11 mouse cellular contexts compared by ENCODE assay signal in genomic region chr11:100312096-100312679, GRCm38 (mm10). TPM values are rescaled to one million over a fixed set of nuclear protein-coding genes. Genes with fewer than 3 reads are reported as not detected.
DNase-seq lines count a peak whose midpoint lies in the region; ATAC-seq and TF ChIP-seq lines count a peak whose summit lies in the region.
"Had no signal": no experiment of that assay in that cellular context is flagged by ENCODE, and none has a peak within 500 bp of the region (broad histone marks: within the 10 kb centered on the region; RNA-seq: fewer than 3 reads in every experiment).

No protein-coding gene starts in this region.

- no peak overlapping the region for H3K4me3 ChIP-seq in heart, embryonic 12.5 days
- H3K4me3 ChIP-seq in hindbrain, postnatal 0 days (ENCODE audit: low read length) = no peak overlapping the region
- H3K4me3 ChIP-seq: stomach, embryonic 15.5 days had no signal

- DNase-seq in layer of hippocampus, adult 11-12 months (ENCODE audit: low spot score) = peak; percentile 59
- no peak for DNase-seq in layer of hippocampus, postnatal 10 days (ENCODE audit: low spot score in 2 of 2)
- DNase-seq in hindbrain, postnatal 0 days (ENCODE audit: low spot score) = peak; percentile 55
- DNase-seq in lung, postnatal 36 days = peak; percentile 81
- no peak for DNase-seq in retina, postnatal 1 day
- no peak for DNase-seq in ovary, postnatal 10 days (ENCODE audit: low spot score)

- H3K4me2 ChIP-seq in heart, embryonic 12.5 days = peak overlapping the region; percentile 13; the same call in 1 of the 2 replicates
- no peak overlapping the region for H3K4me2 ChIP-seq in hindbrain, postnatal 0 days (ENCODE audit: low read depth, low read length)
- H3K4me2 ChIP-seq: stomach, embryonic 15.5 days had no signal

- H3K27ac ChIP-seq in heart, embryonic 12.5 days (ENCODE audit: poor library complexity, severe bottlenecking) = peak overlapping the region; percentile 78
- peak overlapping the region; percentile 41; the same call in 1 of the 2 replicates for H3K27ac ChIP-seq in hindbrain, postnatal 0 days
- H3K27ac ChIP-seq: stomach, embryonic 15.5 days had no signal

- H3K9ac ChIP-seq in heart, embryonic 12.5 days = no peak overlapping the region
- H3K9ac ChIP-seq in hindbrain, postnatal 0 days (replicated peaks; ENCODE audit: low read length) = no peak overlapping the region
- H3K9ac ChIP-seq: stomach, embryonic 15.5 days had no signal

- H3K27me3 ChIP-seq in heart, embryonic 12.5 days (replicated peaks) = no peaks in the 10 kb centered on the region
- H3K27me3 ChIP-seq in hindbrain, postnatal 0 days (ENCODE audit: insufficient read depth, low read length) = no peaks in the 10 kb centered on the region
- H3K27me3 ChIP-seq: stomach, embryonic 15.5 days had no signal

- no peaks in the 10 kb centered on the region for H3K36me3 ChIP-seq in heart, embryonic 12.5 days
- no peaks in the 10 kb centered on the region for H3K36me3 ChIP-seq in hindbrain, postnatal 0 days (ENCODE audit: insufficient read depth, low read length)
- H3K36me3 ChIP-seq: stomach, embryonic 15.5 days had no signal

- WGBS in heart, embryonic 12.5 days = 28% methylated on average over 5 of the region's 5 CpGs
- 19% methylated on average over 5 of the region's 5 CpGs for WGBS in hindbrain, postnatal 0 days

- H3K9me3 ChIP-seq in heart, embryonic 12.5 days (replicated peaks) = no peaks in the 10 kb centered on the region
- H3K9me3 ChIP-seq in hindbrain, postnatal 0 days (ENCODE audit: low read length) = no peaks in the 10 kb centered on the region
- H3K9me3 ChIP-seq: stomach, embryonic 15.5 days had no signal

- no peak for ATAC-seq in heart, embryonic 12.5 days (ENCODE audit: insufficient number of reproducible peaks, low FRiP score)
- ATAC-seq in hindbrain, postnatal 0 days = no peak
- no peak for ATAC-seq in megakaryocyte-erythroid progenitor cell, adult 5-6 weeks (replicated peaks; ENCODE audit: low FRiP score, low TSS enrichment, poor library complexity, severe bottlenecking)

- TF ChIP-seq CTCF in hindbrain, postnatal 0 days (IDR thresholded peaks at IDR 0.05; ENCODE audit: low read depth) = no peak

- H3K4me1 ChIP-seq in heart, embryonic 12.5 days (replicated peaks) = peaks cover 9% of the 10 kb centered on the region
- H3K4me1 ChIP-seq in hindbrain, postnatal 0 days (ENCODE audit: insufficient read depth, low read length) = no peaks in the 10 kb centered on the region
- H3K4me1 ChIP-seq: stomach, embryonic 15.5 days had no signal

RNA-seq across cellular contexts. Expression of gene Eif1, which starts 7.5 kb away (rescaled TPM):
- 100 to 1,000 TPM; 648 to 674 TPM for total RNA-seq in layer of hippocampus, postnatal 10 days (2021)
- 1,467 and 1,522 TPM in 2 replicates for polyA plus RNA-seq in heart, embryonic 12.5 days (2016; fragmentation: Nextera tagmentation; extraction: Ambion mirVana)
- 74.1 and 76.5 TPM in 2 replicates for total RNA-seq in hindbrain, postnatal 0 days (2014; rRNA removed)
- polyA plus RNA-seq in hindbrain, postnatal 0 days (2015; fragmentation: Nextera tagmentation; extraction: Ambion mirVana) = 1,309 and 1,318 TPM in 2 replicates
- 1,051 and 1,260 TPM in 2 replicates for total RNA-seq in megakaryocyte-erythroid progenitor cell, adult 5-6 weeks (2014; fragmentation: Nextera tagmentation)
- total RNA-seq in megakaryocyte-erythroid progenitor cell, adult 5-6 weeks (2017) = 170 and 204 TPM in 2 replicates

RNA-seq across cellular contexts. Expression of gene Gast, which starts 22.0 kb away (rescaled TPM):
- total RNA-seq in layer of hippocampus, postnatal 10 days (2021) = not detected
- not detected in 2 replicates for polyA plus RNA-seq in heart, embryonic 12.5 days (2016; fragmentation: Nextera tagmentation; extraction: Ambion mirVana)
- total RNA-seq in hindbrain, postnatal 0 days (2014; rRNA removed) = not detected in 2 replicates
- 0.45 and 0.73 TPM in 2 replicates for polyA plus RNA-seq in hindbrain, postnatal 0 days (2015; fragmentation: Nextera tagmentation; extraction: Ambion mirVana)
- not detected in 2 replicates for total RNA-seq in megakaryocyte-erythroid progenitor cell, adult 5-6 weeks (2014; fragmentation: Nextera tagmentation)
- not detected in 2 replicates for total RNA-seq in megakaryocyte-erythroid progenitor cell, adult 5-6 weeks (2017)
- total RNA-seq: left cerebral cortex, adult 8-10 months; MEL had no signal

RNA-seq across cellular contexts. Expression of gene Krt42, which starts 42.5 kb away (rescaled TPM):
- total RNA-seq in layer of hippocampus, postnatal 10 days (2021) = not detected
- not detected in 2 replicates for polyA plus RNA-seq in heart, embryonic 12.5 days (2016; fragmentation: Nextera tagmentation; extraction: Ambion mirVana)
- total RNA-seq in hindbrain, postnatal 0 days (2014; rRNA removed) = not detected in 2 replicates
- polyA plus RNA-seq in hindbrain, postnatal 0 days (2015; fragmentation: Nextera tagmentation; extraction: Ambion mirVana) = 0.23 TPM in 1 of 2 replicates, not detected in the other
- total RNA-seq in megakaryocyte-erythroid progenitor cell, adult 5-6 weeks (2014; fragmentation: Nextera tagmentation) = not detected in 2 replicates
- not detected in 2 replicates for total RNA-seq in megakaryocyte-erythroid progenitor cell, adult 5-6 weeks (2017)
- total RNA-seq: left cerebral cortex, adult 8-10 months; MEL had no signal
- polyA plus RNA-seq: stomach, embryonic 15.5 days had no signal

RNA-seq across cellular contexts. Expression of gene Hap1, which starts 43.7 kb away (rescaled TPM):
- 100 to 1,000 TPM; 124 to 125 TPM for total RNA-seq in layer of hippocampus, postnatal 10 days (2021)
- 11.1 and 12.3 TPM in 2 replicates for polyA plus RNA-seq in heart, embryonic 12.5 days (2016; fragmentation: Nextera tagmentation; extraction: Ambion mirVana)
- 530 and 555 TPM in 2 replicates for total RNA-seq in hindbrain, postnatal 0 days (2014; rRNA removed)
- 344 and 395 TPM in 2 replicates for polyA plus RNA-seq in hindbrain, postnatal 0 days (2015; fragmentation: Nextera tagmentation; extraction: Ambion mirVana)
- not detected in 2 replicates for total RNA-seq in megakaryocyte-erythroid progenitor cell, adult 5-6 weeks (2014; fragmentation: Nextera tagmentation)
- total RNA-seq in megakaryocyte-erythroid progenitor cell, adult 5-6 weeks (2017) = not detected in 2 replicates

RNA-seq across cellular contexts. Expression of gene Krt17, which starts 51.4 kb away (rescaled TPM):
- total RNA-seq in layer of hippocampus, postnatal 10 days (2021) = not detected
- polyA plus RNA-seq in heart, embryonic 12.5 days (2016; fragmentation: Nextera tagmentation; extraction: Ambion mirVana) = 1.3 and 1.9 TPM in 2 replicates
- 0.40 and 1.0 TPM in 2 replicates for total RNA-seq in hindbrain, postnatal 0 days (2014; rRNA removed)
- 1.1 and 1.2 TPM in 2 replicates for polyA plus RNA-seq in hindbrain, postnatal 0 days (2015; fragmentation: Nextera tagmentation; extraction: Ambion mirVana)
- total RNA-seq in megakaryocyte-erythroid progenitor cell, adult 5-6 weeks (2014; fragmentation: Nextera tagmentation) = not detected in 2 replicates
- not detected in 2 replicates for total RNA-seq in megakaryocyte-erythroid progenitor cell, adult 5-6 weeks (2017)
- total RNA-seq: MEL had no signal

Comparison
In these comparisons a context has a peak if more than half of its experiments do, and no peak if none do; other contexts are left out.
1. DNase-seq: peak in layer of hippocampus, adult 11-12 months (single experiment), hindbrain, postnatal 0 days (single experiment) and lung, postnatal 36 days (single experiment); none in layer of hippocampus, postnatal 10 days (0 of 2), retina, postnatal 1 day (single experiment) and ovary, postnatal 10 days (single experiment).